Comparison of ENCODE assay signal across 15 mouse cellular contexts in the genomic region with DNA sequence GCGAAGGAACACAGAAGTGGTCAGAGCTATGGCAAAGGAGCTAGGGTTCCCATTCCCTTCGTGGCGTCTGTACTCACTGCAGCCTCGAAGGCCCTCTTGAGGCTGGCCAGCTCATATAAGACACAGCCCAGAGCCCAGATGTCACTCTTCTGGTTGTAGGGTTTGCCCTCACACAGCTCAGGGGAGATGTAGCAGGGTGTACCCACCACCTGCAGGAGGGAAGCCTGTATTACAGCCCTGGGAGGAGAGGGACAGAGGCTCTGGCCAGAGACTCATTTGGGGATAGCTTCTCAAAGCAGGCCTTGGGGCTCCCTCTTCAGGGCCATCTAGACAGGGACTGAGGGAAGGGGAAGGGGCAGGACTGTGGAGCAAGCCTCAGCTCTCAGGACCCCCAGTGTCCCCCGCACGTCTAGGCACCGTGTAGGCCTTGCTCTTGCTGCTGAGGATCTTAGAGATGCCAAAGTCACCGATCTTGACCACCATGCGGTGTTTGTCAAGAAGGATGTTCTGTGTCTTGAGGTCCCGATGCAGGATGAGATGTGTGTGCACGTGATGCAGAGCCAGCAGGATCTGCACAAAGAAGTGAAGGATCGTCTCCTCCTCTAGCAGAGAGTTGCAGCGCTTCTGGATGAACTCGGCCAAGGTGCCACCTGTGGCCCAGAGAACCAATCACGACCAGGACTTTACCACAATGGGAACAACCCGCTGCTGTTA. TPM values are rescaled to one million over a fixed set of nuclear protein-coding genes. Genes with fewer than 3 reads are reported as not detected.
DNase-seq lines count a peak whose midpoint lies in the region; ATAC-seq and TF ChIP-seq lines count a peak whose summit lies in the region.
"Had no signal": no experiment of that assay in that cellular context is flagged by ENCODE, and none has a peak within 500 bp of the region (broad histone marks: within the 10 kb centered on the region; RNA-seq: fewer than 3 reads in every experiment).

No protein-coding gene starts in this region.

- H3K36me3 ChIP-seq in hindbrain, postnatal 0 days (ENCODE audit: insufficient read depth, low read length) = no peaks in the 10 kb centered on the region
- H3K36me3 ChIP-seq in hindbrain, embryonic 12.5 days = no peaks in the 10 kb centered on the region
- H3K36me3 ChIP-seq in splenic B cell, adult 2 months (ENCODE audit: control insufficient read depth, insufficient read depth, low read length, poor library complexity, severe bottlenecking) = no peaks in the 10 kb centered on the region
- H3K36me3 ChIP-seq: forebrain, embryonic 12.5 days; hindbrain, embryonic 15.5 days; liver, embryonic 15.5 days had no signal

- H3K4me3 ChIP-seq in hindbrain, postnatal 0 days (ENCODE audit: low read length) = no peak overlapping the region
- H3K4me3 ChIP-seq in hindbrain, embryonic 12.5 days = no peak overlapping the region
- H3K4me3 ChIP-seq: forebrain, embryonic 12.5 days; hindbrain, embryonic 15.5 days; liver, embryonic 15.5 days had no signal

- WGBS in hindbrain, postnatal 0 days = 81% methylated on average over 16 of the region's 16 CpGs
- 83% methylated on average over 16 of the region's 16 CpGs for WGBS in hindbrain, embryonic 12.5 days

- no peak overlapping the region for H3K9ac ChIP-seq in hindbrain, postnatal 0 days (replicated peaks; ENCODE audit: low read length)
- H3K9ac ChIP-seq in hindbrain, embryonic 12.5 days = no peak overlapping the region
- H3K9ac ChIP-seq: forebrain, embryonic 12.5 days; hindbrain, embryonic 15.5 days; liver, embryonic 15.5 days had no signal

- no peak overlapping the region for H3K4me2 ChIP-seq in hindbrain, postnatal 0 days (ENCODE audit: low read depth, low read length)
- H3K4me2 ChIP-seq in hindbrain, embryonic 12.5 days (replicated peaks) = no peak overlapping the region
- H3K4me2 ChIP-seq: forebrain, embryonic 12.5 days; hindbrain, embryonic 15.5 days; liver, embryonic 15.5 days had no signal

- DNase-seq in hindbrain, postnatal 0 days (ENCODE audit: low spot score) = no peak
- peak; percentile 30 to 60 for DNase-seq in spleen, postnatal 10 days (ENCODE audit: low spot score in 2 of 2)
- no peak for DNase-seq in spleen, postnatal 36 days (ENCODE audit: low spot score in 2 of 2)
- DNase-seq in Muller cell, postnatal 12 days (ENCODE audit: inconsistent ontology term) = peak; percentile 20
- peak; percentile 47 for DNase-seq in splenic B cell, adult 2 months (ENCODE audit: low read depth, low spot score)
- DNase-seq in cerebellum, postnatal 14 days = no peak
- no peak for DNase-seq in testis, postnatal 10 days (ENCODE audit: low spot score)
- DNase-seq: layer of hippocampus, adult 9-11 months; midbrain, embryonic 14.5 days; right cerebral cortex, postnatal 25 days; thymus, adult 18-20 months had no signal

- peak; percentile 53 for ATAC-seq in hindbrain, postnatal 0 days
- ATAC-seq in hindbrain, embryonic 12.5 days (ENCODE audit: low FRiP score) = no peak

- no peaks in the 10 kb centered on the region for H3K4me1 ChIP-seq in hindbrain, postnatal 0 days (ENCODE audit: insufficient read depth, low read length)
- H3K4me1 ChIP-seq in hindbrain, embryonic 12.5 days = peaks cover 10% of the 10 kb centered on the region

- H3K9me3 ChIP-seq in hindbrain, postnatal 0 days (ENCODE audit: low read length) = no peaks in the 10 kb centered on the region
- no peaks in the 10 kb centered on the region for H3K9me3 ChIP-seq in hindbrain, embryonic 12.5 days (replicated peaks)
- H3K9me3 ChIP-seq: forebrain, embryonic 12.5 days; hindbrain, embryonic 15.5 days; liver, embryonic 15.5 days had no signal

- H3K27me3 ChIP-seq in hindbrain, postnatal 0 days (ENCODE audit: insufficient read depth, low read length) = no peaks in the 10 kb centered on the region
- H3K27me3 ChIP-seq in hindbrain, embryonic 12.5 days = no peaks in the 10 kb centered on the region
- no peaks in the 10 kb centered on the region for H3K27me3 ChIP-seq in splenic B cell, adult 2 months (ENCODE audit: control insufficient read depth, insufficient read depth, low read length, poor library complexity, severe bottlenecking)
- H3K27me3 ChIP-seq: forebrain, embryonic 12.5 days; hindbrain, embryonic 15.5 days; liver, embryonic 15.5 days had no signal

- peak; percentile 62 for TF ChIP-seq CTCF in hindbrain, postnatal 0 days (IDR thresholded peaks at IDR 0.05; ENCODE audit: low read depth)

- no peak overlapping the region for H3K27ac ChIP-seq in hindbrain, postnatal 0 days
- H3K27ac ChIP-seq in hindbrain, embryonic 12.5 days = no peak overlapping the region
- H3K27ac ChIP-seq: forebrain, embryonic 12.5 days; hindbrain, embryonic 15.5 days; liver, embryonic 15.5 days had no signal

RNA-seq across cellular contexts. Expression of a gene that starts 4.3 kb away (rescaled TPM):
- 7.6 and 11.8 TPM in 2 replicates for total RNA-seq in hindbrain, postnatal 0 days (2014; rRNA removed)
- polyA plus RNA-seq in hindbrain, postnatal 0 days (2015; fragmentation: Nextera tagmentation; extraction: Ambion mirVana) = 7.3 and 7.7 TPM in 2 replicates
- 10.7 and 12.9 TPM in 2 replicates for polyA plus RNA-seq in hindbrain, embryonic 12.5 days (2016; fragmentation: Nextera tagmentation; extraction: Ambion mirVana)

RNA-seq across cellular contexts. Expression of a gene that starts 4.3 kb away (rescaled TPM):
- total RNA-seq in hindbrain, postnatal 0 days (2014; rRNA removed) = 37.5 and 46.1 TPM in 2 replicates
- 36.8 and 42.6 TPM in 2 replicates for polyA plus RNA-seq in hindbrain, postnatal 0 days (2015; fragmentation: Nextera tagmentation; extraction: Ambion mirVana)
- 9.4 and 10.2 TPM in 2 replicates for polyA plus RNA-seq in hindbrain, embryonic 12.5 days (2016; fragmentation: Nextera tagmentation; extraction: Ambion mirVana)

RNA-seq across cellular contexts. Expression of a gene that starts 6.8 kb away (rescaled TPM):
- total RNA-seq in hindbrain, postnatal 0 days (2014; rRNA removed) = 124 and 130 TPM in 2 replicates
- polyA plus RNA-seq in hindbrain, postnatal 0 days (2015; fragmentation: Nextera tagmentation; extraction: Ambion mirVana) = 79.5 and 88.7 TPM in 2 replicates
- polyA plus RNA-seq in hindbrain, embryonic 12.5 days (2016; fragmentation: Nextera tagmentation; extraction: Ambion mirVana) = 149 and 152 TPM in 2 replicates

RNA-seq across cellular contexts. Expression of a gene that starts 11.2 kb away (rescaled TPM):
- total RNA-seq in hindbrain, postnatal 0 days (2014; rRNA removed) = 418 and 469 TPM in 2 replicates
- 906 and 915 TPM in 2 replicates for polyA plus RNA-seq in hindbrain, postnatal 0 days (2015; fragmentation: Nextera tagmentation; extraction: Ambion mirVana)
- polyA plus RNA-seq in hindbrain, embryonic 12.5 days (2016; fragmentation: Nextera tagmentation; extraction: Ambion mirVana) = 894 and 983 TPM in 2 replicates

RNA-seq across cellular contexts. Expression of a gene that starts 16.0 kb away (rescaled TPM):
- 85.6 and 96.4 TPM in 2 replicates for total RNA-seq in hindbrain, postnatal 0 days (2014; rRNA removed)
- polyA plus RNA-seq in hindbrain, postnatal 0 days (2015; fragmentation: Nextera tagmentation; extraction: Ambion mirVana) = 63.5 and 76.2 TPM in 2 replicates
- polyA plus RNA-seq in hindbrain, embryonic 12.5 days (2016; fragmentation: Nextera tagmentation; extraction: Ambion mirVana) = 75.2 and 81.0 TPM in 2 replicates

Comparison
In these comparisons a context has a peak if more than half of its experiments do, and no peak if none do; other contexts are left out.
1. DNase-seq: peak in spleen, postnatal 10 days (2 of 2), Muller cell, postnatal 12 days (single experiment) and splenic B cell, adult 2 months (single experiment); none in hindbrain, postnatal 0 days (single experiment), spleen, postnatal 36 days (0 of 2), cerebellum, postnatal 14 days (0 of 2) and testis, postnatal 10 days (single experiment).